Mouse (Mus musculus): ENCODE results near the gene BC055324. TPM values are rescaled to one million over a fixed set of nuclear protein-coding genes. Genes with fewer than 3 reads are reported as not detected.
"Not testable (repeated sequence)": the region's sequence is repeated elsewhere in the genome, so short reads cannot be mapped to it uniquely, and the experiment has no call there.

The BC055324 gene
- total RNA-seq (2021) = 1 to 10 TPM; 4.3 to 6.0 TPM
- long read RNA-seq, experiment 1, transcript BC055324-201 (24 exons, 3,179 nt) = major isoform, 5 of 6 reads
- long read RNA-seq, experiment 1, partial matches to known transcripts = 0 of 6 reads
- long read RNA-seq, experiment 1, other reads (novel, unspliced or antisense) = 1 of 6 reads
- long read RNA-seq, experiment 2, partial matches to known transcripts = 0 of 4 reads
- long read RNA-seq, experiment 2, other reads (novel, unspliced or antisense) = 1 of 4 reads

GRCm38 (mm10) chr1:163994721-163995608 lies at the start of gene BC055324, which contains the start of gene Mettl18:
BC055324 (minus strand) TSS chr1:163994796.
Mettl18 (plus strand) TSS chr1:163994889.
- peak; percentile 77 to 89 for DNase-seq (ENCODE audit: low spot score in 2 of 2)

GRCm38 (mm10) chr1:164043549-164043948 lies 49.0 kb upstream of the BC055324 start:
- no peak for DNase-seq (ENCODE audit: low spot score in 2 of 2)

DNA sequence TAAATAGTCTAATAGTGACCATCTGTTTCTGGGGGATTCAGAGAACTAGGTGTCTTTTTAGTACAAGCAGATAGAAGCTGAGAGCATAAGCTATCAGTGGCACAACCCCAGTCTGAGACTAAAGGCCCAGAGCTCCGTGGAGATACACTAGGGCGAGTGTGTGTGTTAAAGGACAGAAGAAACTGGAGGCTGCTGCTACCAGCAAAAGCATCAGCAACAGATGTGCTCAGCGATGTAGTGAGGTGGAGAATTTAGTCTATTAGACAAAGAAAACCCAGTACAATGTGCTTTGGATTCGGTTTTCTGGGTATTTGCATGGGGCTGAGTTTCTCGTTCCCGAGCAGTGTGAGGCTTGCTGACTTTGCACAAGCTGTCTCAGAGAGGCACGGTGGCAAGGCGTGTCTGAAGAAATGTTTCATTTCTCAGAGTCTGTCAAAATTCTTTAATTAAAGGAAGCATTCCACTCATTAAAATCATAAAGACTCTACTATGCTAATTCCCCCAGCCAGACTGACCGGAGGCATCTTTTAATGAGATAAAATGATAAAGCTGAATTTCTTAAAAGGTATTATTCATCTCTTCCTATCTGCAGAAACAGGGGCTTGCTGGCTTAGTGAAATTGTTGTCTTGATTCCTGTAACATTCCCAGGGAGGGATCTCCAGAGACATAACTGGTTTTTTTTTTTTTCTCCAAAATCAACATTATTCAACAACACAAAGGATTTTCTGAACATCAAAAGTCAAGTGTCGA lies 46.0 kb upstream of the BC055324 start:
- DNase-seq (ENCODE audit: low spot score in 2 of 2) = no peak

DNA sequence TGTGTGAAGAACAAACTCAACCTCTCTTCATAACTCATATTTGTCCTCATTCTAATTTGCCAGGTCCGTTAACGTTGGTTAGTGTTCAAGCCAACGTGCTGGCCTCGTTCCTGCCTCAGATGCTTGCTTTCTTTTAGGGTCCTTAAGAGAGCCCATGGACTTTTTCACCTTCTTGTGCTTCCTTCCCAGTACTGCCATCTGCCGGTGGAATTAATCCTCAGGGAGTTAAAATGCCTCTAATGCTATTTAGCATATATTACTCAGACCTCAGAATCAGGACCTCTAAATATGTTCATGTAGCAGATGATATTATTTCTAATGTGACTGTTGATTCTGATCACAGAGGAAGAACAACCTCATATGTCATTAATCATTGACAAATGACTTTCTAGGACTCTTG lies 32.8 kb upstream of the BC055324 start:
- DNase-seq (ENCODE audit: low spot score in 2 of 2) = no peak

DNA sequence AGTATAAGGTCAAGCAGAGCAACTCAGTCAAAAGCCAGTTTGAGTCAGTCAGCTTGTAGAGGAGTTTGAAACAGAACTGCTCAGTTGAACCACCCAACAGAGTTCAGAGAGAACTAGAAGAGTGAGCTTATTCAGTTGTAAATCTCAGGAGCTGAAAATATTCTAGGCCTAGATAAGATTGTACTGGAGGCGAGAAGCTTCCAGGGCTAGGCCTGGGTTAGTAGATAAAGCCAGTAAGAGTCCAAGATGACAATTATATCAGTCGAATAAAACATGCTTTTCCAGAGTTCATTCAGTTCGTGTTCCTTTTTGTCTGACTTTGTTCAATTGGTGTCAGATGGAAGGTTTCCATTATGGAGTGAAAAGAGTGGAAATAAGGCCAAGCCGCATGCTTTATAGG lies 31.1 kb upstream of the BC055324 start:
- no peak for DNase-seq (ENCODE audit: low spot score in 2 of 2)

DNA sequence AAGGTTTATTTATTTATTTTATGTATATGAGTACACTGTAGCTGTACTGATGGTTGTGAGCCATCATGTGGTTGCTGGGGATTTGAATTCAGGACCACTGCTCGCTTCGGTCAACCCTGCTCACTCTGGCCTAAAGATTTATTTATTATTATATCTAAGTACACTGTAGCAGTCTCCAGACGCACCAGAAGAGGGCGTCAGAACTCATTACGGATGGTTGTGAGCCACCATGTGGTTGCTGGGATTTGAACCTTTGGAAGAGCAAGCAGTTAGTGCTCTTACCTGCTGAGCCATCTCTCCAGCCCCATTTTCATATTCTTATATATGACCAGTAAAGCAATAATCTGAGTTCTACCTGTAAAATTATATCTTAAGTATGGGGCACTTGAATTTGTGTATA lies 27.5 kb upstream of the BC055324 start:
- not testable (repeated sequence) for DNase-seq (ENCODE audit: low spot score in 2 of 2)

DNA sequence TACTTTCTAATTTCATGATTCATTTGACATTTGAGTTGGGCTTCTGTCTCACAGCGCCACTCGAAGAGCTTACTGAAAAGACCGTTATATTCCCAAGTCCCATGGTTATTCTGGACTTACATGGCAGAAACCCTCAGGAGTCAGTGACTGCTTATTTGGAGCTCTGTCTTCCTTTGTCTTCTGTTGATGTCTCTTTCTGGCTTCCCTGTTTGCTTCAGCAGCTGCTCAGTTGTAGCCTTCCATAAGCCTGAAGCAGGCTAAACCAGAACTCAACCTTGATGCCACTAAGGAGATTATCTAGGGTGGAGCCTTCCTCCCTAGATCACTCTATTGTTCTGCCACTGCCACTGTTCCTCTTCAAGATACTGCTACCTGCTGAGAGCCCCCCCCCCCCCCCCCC lies 26.1 kb upstream of the BC055324 start:
- DNase-seq (ENCODE audit: low spot score in 2 of 2) = not testable (repeated sequence)

DNA sequence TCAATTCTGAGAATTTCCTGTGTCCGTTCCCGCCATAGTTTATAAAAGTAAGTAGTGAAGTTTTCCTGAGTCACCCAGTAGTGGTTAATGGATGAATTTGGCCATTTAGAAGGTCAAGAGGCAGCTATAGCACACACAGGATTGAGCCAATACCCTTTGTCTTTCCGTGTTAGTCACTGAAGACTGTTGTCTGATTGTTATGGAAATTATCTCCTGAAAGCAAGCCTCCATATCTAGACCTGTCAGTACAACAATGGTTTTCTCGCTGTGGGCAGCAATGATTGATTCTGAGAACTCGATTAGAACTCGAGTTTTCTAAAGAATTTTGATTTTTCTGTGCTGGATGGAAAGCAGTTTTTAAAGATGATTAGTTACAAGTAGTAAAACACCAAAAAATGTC lies 25.2 kb upstream of the BC055324 start:
- DNase-seq (ENCODE audit: low spot score in 2 of 2) = no peak

- no peak for DNase-seq (ENCODE audit: low spot score in 2 of 2)
Observed at GRCm38 (mm10) chr1:164018221-164018896, 23.8 kb upstream of the BC055324 start.

DNA sequence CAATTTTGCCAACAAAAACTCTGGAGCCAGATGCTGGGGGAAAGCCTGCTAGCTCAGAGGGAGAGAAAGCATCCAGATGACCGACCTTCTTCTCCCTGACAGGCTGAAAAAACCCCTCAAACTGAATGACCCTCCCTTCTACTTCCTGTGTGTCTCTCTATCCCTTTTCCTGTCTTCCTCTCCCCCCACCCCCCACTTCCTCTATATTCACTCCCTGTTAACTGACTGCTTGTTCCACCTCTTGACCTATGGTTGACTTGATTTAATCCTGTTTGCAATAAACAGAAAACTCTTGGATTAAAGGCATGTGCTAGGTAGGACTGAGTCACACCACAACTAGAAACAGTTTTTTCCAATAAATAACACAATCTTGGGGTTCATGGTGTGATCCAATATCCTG lies 20.0 kb upstream of the BC055324 start:
- DNase-seq (ENCODE audit: low spot score in 2 of 2) = no peak

DNA sequence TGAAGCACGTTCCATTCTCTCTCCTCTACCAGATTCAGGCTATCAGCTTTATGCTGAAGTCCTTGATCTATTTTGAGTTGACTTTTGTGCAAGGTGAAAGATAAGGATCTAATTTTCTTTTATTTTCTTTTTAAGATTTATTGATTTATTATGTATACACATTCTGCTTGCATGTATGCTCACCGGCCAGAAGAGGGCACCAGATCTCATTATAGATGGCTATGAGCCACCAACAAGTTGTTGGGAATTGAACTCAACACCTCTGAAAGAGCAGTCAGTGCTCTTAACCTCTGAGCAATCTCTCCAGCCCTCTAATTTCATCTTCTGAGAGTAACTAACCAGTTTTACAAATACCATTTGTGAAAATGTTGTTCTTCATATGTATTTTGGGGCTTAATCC lies 14.6 kb upstream of the BC055324 start:
- DNase-seq (ENCODE audit: low spot score in 2 of 2) = no peak

DNA sequence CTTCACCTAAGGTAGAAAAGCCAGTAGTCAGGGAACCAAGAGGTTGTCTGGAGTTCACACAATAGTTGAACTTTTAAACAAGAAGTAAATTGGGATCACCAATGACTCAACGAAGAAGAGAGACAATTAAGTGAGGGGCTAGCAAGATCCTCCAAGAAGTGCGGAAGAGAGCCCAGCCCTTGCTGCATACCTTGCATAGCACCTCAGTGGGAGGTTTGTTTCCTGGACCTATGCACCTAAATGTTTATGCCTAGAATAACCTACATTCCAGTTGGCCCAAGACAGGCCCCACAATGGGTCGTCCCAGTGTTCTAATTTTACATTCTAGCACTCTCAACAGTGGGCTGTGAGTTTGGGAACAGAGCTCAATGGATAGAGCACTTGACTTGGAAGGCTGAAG lies 9.7 kb upstream of the BC055324 start:
- no peak for DNase-seq (ENCODE audit: low spot score in 2 of 2)

GRCm38 (mm10) chr1:164001831-164002452 lies 7.3 kb upstream of the BC055324 start:
- DNase-seq (ENCODE audit: low spot score in 2 of 2) = no peak

DNA sequence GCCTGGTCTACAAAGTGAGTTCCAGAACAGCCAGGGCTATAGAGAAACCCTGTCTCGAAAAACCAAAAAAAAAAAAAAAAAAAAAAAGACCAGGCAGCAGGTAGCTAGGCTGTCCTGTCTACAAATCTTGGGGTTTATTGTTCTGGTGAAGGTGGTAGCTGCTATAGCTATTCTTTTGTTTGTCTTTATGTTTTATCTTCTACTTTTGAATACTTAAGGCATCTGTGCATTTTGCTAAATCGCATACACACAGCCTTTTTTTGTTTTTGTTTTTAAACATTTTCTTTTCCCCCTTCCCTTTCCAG lies 965 bp upstream of the BC055324 start:
- no peak for DNase-seq (ENCODE audit: low spot score in 2 of 2)

- no peak for DNase-seq (ENCODE audit: low spot score in 2 of 2)
Observed at GRCm38 (mm10) chr1:163994173-163994720, 349 bp downstream of the BC055324 start.

- no peak for DNase-seq (ENCODE audit: low spot score in 2 of 2)
Observed at GRCm38 (mm10) chr1:163992371-163992770, 2.2 kb downstream of the BC055324 start.

- no peak for DNase-seq (ENCODE audit: low spot score in 2 of 2)
Observed at GRCm38 (mm10) chr1:163976515-163976914, 18.1 kb downstream of the BC055324 start.

- no peak for DNase-seq (ENCODE audit: low spot score in 2 of 2)
Observed at GRCm38 (mm10) chr1:163975088-163975487, 19.5 kb downstream of the BC055324 start.

DNA sequence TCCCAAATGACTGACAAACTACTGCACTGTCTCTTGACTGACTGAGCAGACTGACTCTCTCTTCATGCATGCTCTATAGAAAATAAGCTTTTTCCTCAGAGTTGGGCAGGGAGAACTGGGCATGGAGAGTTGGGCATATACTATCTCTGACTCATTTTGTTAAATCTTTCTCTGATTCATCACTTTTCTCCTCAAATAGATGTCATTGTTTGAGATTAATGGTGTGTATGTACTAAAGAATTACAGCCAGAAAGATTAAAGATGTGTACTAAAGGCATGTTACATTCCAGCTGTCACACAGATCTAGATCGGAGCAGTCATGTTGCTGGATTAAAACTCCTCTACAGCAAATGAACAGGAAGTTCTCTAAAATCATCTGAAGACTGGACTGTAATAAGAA lies 20.1 kb downstream of the BC055324 start:
- DNase-seq (ENCODE audit: low spot score in 2 of 2) = no peak

- no peak for DNase-seq (ENCODE audit: low spot score in 2 of 2)
Observed at GRCm38 (mm10) chr1:163964008-163964689, 30.4 kb downstream of the BC055324 start.
